In genomic region chr5:117505204-117505603, GRCm38 (mm10) we compare ENCODE assay signal across 10 mouse cellular contexts.
A peak's percentile ranks its signal among the peaks of the same experiment; 100 is the strongest.
DNase-seq lines count a peak whose midpoint lies in the region; ATAC-seq and TF ChIP-seq lines count a peak whose summit lies in the region.
"Had no signal": no experiment of that assay in that cellular context is flagged by ENCODE, and none has a peak within 500 bp of the region (broad histone marks: within the 10 kb centered on the region; RNA-seq: fewer than 3 reads in every experiment).

No protein-coding gene starts in this region.

- no peaks in the 10 kb centered on the region for H3K9me3 ChIP-seq in forebrain, embryonic 14.5 days (replicated peaks; ENCODE audit: control insufficient read depth, low read length)
- H3K9me3 ChIP-seq in limb, embryonic 10.5 days (replicated peaks), result no peaks in the 10 kb centered on the region
- H3K9me3 ChIP-seq: embryonic facial prominence, embryonic 12.5 days; midbrain, embryonic 12.5 days had no signal

- DNase-seq in layer of hippocampus, adult 11-12 months (ENCODE audit: low spot score), result peak; percentile 76
- no peak for DNase-seq in layer of hippocampus, adult 9-10 months (ENCODE audit: low spot score)
- peak; percentile 53 for DNase-seq in brain, embryonic 14.5 days (ENCODE audit: low read depth)
- peak; percentile 61 for DNase-seq in forebrain, embryonic 14.5 days (ENCODE audit: low spot score)
- DNase-seq in kidney, adult 2 months, result peak; percentile 76
- DNase-seq in limb, embryonic 10.5 days (ENCODE audit: low spot score), result peak; percentile 79
- peak; percentile 69 for DNase-seq in neural tube, embryonic 10.5 days (ENCODE audit: extremely low spot score, low spot score)

- no peak overlapping the region for H3K4me3 ChIP-seq in forebrain, embryonic 14.5 days (ENCODE audit: low read depth, low read length)
- H3K4me3 ChIP-seq in kidney, adult 2 months (ENCODE audit: insufficient read depth, low read depth, low read length), result no peak overlapping the region
- H3K4me3 ChIP-seq in limb, embryonic 10.5 days, result no peak overlapping the region
- peak overlapping the region; percentile 20; the same call in 1 of the 2 replicates for H3K4me3 ChIP-seq in testis, adult 2 months (ENCODE audit: control insufficient read depth, low read depth, low read length)
- H3K4me3 ChIP-seq: embryonic facial prominence, embryonic 12.5 days; midbrain, embryonic 12.5 days had no signal

- H3K27ac ChIP-seq in forebrain, embryonic 14.5 days (ENCODE audit: low read depth, low read length), result no peak overlapping the region
- H3K27ac ChIP-seq in kidney, adult 2 months (ENCODE audit: insufficient read depth, low read depth, low read length), result no peak overlapping the region
- H3K27ac ChIP-seq in limb, embryonic 10.5 days, result no peak overlapping the region
- no peak overlapping the region for H3K27ac ChIP-seq in testis, adult 2 months (ENCODE audit: control insufficient read depth, insufficient read depth, low read depth, low read length)
- H3K27ac ChIP-seq: embryonic facial prominence, embryonic 12.5 days; midbrain, embryonic 12.5 days had no signal

- ATAC-seq in forebrain, embryonic 14.5 days, result peak; percentile 35; the same call in 1 of the 2 replicates

- no peaks in the 10 kb centered on the region for H3K36me3 ChIP-seq in forebrain, embryonic 14.5 days (ENCODE audit: control insufficient read depth, insufficient read depth, low read length)
- H3K36me3 ChIP-seq in kidney, adult 2 months (ENCODE audit: control insufficient read depth, insufficient read depth, low read length), result no peaks in the 10 kb centered on the region
- no peaks in the 10 kb centered on the region for H3K36me3 ChIP-seq in limb, embryonic 10.5 days
- no peaks in the 10 kb centered on the region for H3K36me3 ChIP-seq in testis, adult 2 months (ENCODE audit: control insufficient read depth, insufficient read depth, low read length)
- H3K36me3 ChIP-seq: embryonic facial prominence, embryonic 12.5 days; midbrain, embryonic 12.5 days had no signal

- H3K9ac ChIP-seq in forebrain, embryonic 14.5 days (ENCODE audit: low read length), result no peak overlapping the region
- H3K9ac ChIP-seq: embryonic facial prominence, embryonic 12.5 days; midbrain, embryonic 12.5 days had no signal

- TF ChIP-seq POLR2A in brain, embryonic 14.5 days (IDR thresholded peaks at IDR 0.05; ENCODE audit: borderline replicate concordance, extremely low read depth, insufficient read depth, insufficient read length, poor library complexity, severe bottlenecking), result no peak
- TF ChIP-seq POLR2A in kidney, adult 2 months (IDR thresholded peaks at IDR 0.05; ENCODE audit: low read depth, low read length), result no peak
- no peak for TF ChIP-seq POLR2A in testis, adult 2 months (IDR thresholded peaks at IDR 0.05; ENCODE audit: control insufficient read depth, low read depth, low read length)

- no peak overlapping the region for H3K4me2 ChIP-seq in forebrain, embryonic 14.5 days (ENCODE audit: low read length)
- H3K4me2 ChIP-seq: embryonic facial prominence, embryonic 12.5 days; midbrain, embryonic 12.5 days had no signal

- H3K4me1 ChIP-seq in forebrain, embryonic 14.5 days (ENCODE audit: control insufficient read depth, insufficient read depth, low read length), result no peaks in the 10 kb centered on the region
- H3K4me1 ChIP-seq in kidney, adult 2 months (ENCODE audit: control insufficient read depth, insufficient read depth, low read length), result no peaks in the 10 kb centered on the region; the same call in 1 of the 2 replicates
- H3K4me1 ChIP-seq in limb, embryonic 10.5 days, result peaks cover 10% of the 10 kb centered on the region
- peaks cover 5% of the 10 kb centered on the region for H3K4me1 ChIP-seq in testis, adult 2 months (ENCODE audit: control insufficient read depth, insufficient read depth, low read length)
- H3K4me1 ChIP-seq: embryonic facial prominence, embryonic 12.5 days; midbrain, embryonic 12.5 days had no signal

- WGBS in forebrain, embryonic 14.5 days, result 75% methylated on average over 10 of the region's 10 CpGs
- 48% methylated on average over 10 of the region's 10 CpGs for WGBS in kidney, adult 2 months
- WGBS in limb, embryonic 10.5 days, result 68% methylated on average over 10 of the region's 10 CpGs

- peak; percentile 97 for TF ChIP-seq CTCF in brain, embryonic 14.5 days (IDR thresholded peaks at IDR 0.05; ENCODE audit: borderline replicate concordance, extremely low read depth, insufficient read depth, insufficient read length)
- TF ChIP-seq CTCF in kidney, adult 2 months (conservative IDR thresholded peaks at IDR 0.05; ENCODE audit: insufficient read depth, insufficient read length, low read depth, low read length), result peak; percentile 99
- peak; percentile 100 for TF ChIP-seq CTCF in testis, adult 2 months (IDR thresholded peaks at IDR 0.05; ENCODE audit: control insufficient read depth, insufficient read depth, insufficient replicate concordance, low read depth, low read length)

- no peaks in the 10 kb centered on the region for H3K27me3 ChIP-seq in forebrain, embryonic 14.5 days (replicated peaks; ENCODE audit: control insufficient read depth, insufficient read depth, low read length)
- H3K27me3 ChIP-seq in kidney, adult 2 months (replicated peaks; ENCODE audit: control insufficient read depth, insufficient read depth, low read length), result no peaks in the 10 kb centered on the region
- H3K27me3 ChIP-seq in limb, embryonic 10.5 days (ENCODE audit: low read depth, poor library complexity, severe bottlenecking), result no peaks in the 10 kb centered on the region
- H3K27me3 ChIP-seq in testis, adult 2 months (ENCODE audit: control insufficient read depth, insufficient read depth, low read length), result no peaks in the 10 kb centered on the region
- H3K27me3 ChIP-seq: embryonic facial prominence, embryonic 12.5 days; midbrain, embryonic 12.5 days had no signal
